Mouse (Mus musculus): ENCODE data around the gene Sytl3. TPM values are rescaled to one million over a fixed set of nuclear protein-coding genes. Genes with fewer than 3 reads are reported as not detected.
"Not testable (repeated sequence)": the region's sequence is repeated elsewhere in the genome, so short reads cannot be mapped to it uniquely, and the experiment has no call there.

Gene Sytl3
- polyA plus RNA-seq, 1 experiment from 2014 or later: not detected

GRCm38 (mm10) chr17:6689344-6689743 lies 30.5 kb downstream of the Sytl3 start:
- POLR2A ChIA-PET; CTCF ChIA-PET; DNase-seq (ENCODE audit: low read depth, low spot score); ATAC-seq; H3K27me3 ChIP-seq: not testable (repeated sequence)
- in situ Hi-C loops (cut with MboI; ENCODE audit: low pct_unique_long_range_greater_than_20kb): loop anchor here (25.0 kb wide), 1 partner anchor 602 kb away; the partner anchor contains the start of genes Gtf2h5 and Serac1

- in situ Hi-C loops (cut with MboI; ENCODE audit: low pct_unique_long_range_greater_than_20kb): loop anchor here (25.0 kb wide), 1 partner anchor 604 kb away; the partner anchor contains the start of genes Gtf2h5 and Serac1
- POLR2A ChIA-PET, ATAC-seq, H3K27me3 ChIP-seq: not testable (repeated sequence)
- CTCF ChIA-PET: interaction anchor here (1.5 kb wide), 1 partner anchor 78 kb away, joined by 3 read pairs; no protein-coding TSS in a partner anchor
- peak; percentile 9 for DNase-seq (ENCODE audit: low read depth, low spot score)
Measured at GRCm38 (mm10) chr17:6691596-6691995, 32.7 kb downstream of the Sytl3 start.

GRCm38 (mm10) chr17:6695712-6696111 lies 36.8 kb downstream of the Sytl3 start:
- H3K27me3 ChIP-seq; ATAC-seq; DNase-seq (ENCODE audit: low read depth, low spot score); CTCF ChIA-PET; POLR2A ChIA-PET: not testable (repeated sequence)
- in situ Hi-C loops (cut with MboI; ENCODE audit: low pct_unique_long_range_greater_than_20kb): loop anchor here (25.0 kb wide), 1 partner anchor 608 kb away; the partner anchor contains the start of genes Gtf2h5 and Serac1

- ATAC-seq; DNase-seq (ENCODE audit: low read depth, low spot score); CTCF ChIA-PET; H3K27me3 ChIP-seq; POLR2A ChIA-PET: not testable (repeated sequence)
- in situ Hi-C loops (cut with MboI; ENCODE audit: low pct_unique_long_range_greater_than_20kb): loop anchor here (25.0 kb wide), 1 partner anchor 609 kb away; the partner anchor contains the start of genes Gtf2h5 and Serac1
Measured at GRCm38 (mm10) chr17:6696521-6696920, 37.6 kb downstream of the Sytl3 start.

GRCm38 (mm10) chr17:6697224-6697775 lies 38.4 kb downstream of the Sytl3 start:
- peak; percentile 41 for TF ChIP-seq CTCF (IDR thresholded peaks at IDR 0.05)
- ATAC-seq: peak; percentile 68
- in situ Hi-C loops (cut with MboI; ENCODE audit: low pct_unique_long_range_greater_than_20kb): loop anchor here (25.0 kb wide), 1 partner anchor 610 kb away; the partner anchor contains the start of genes Gtf2h5 and Serac1
- DNase-seq (ENCODE audit: low read depth, low spot score); H3K27me3 ChIP-seq; CTCF ChIA-PET; POLR2A ChIA-PET: not testable (repeated sequence)

GRCm38 (mm10) chr17:6699502-6699901 lies 40.6 kb downstream of the Sytl3 start:
- POLR2A ChIA-PET, ATAC-seq: not testable (repeated sequence)

GRCm38 (mm10) chr17:6700077-6700476 lies 41.2 kb downstream of the Sytl3 start:
- DNase-seq (ENCODE audit: low read depth, low spot score); POLR2A ChIA-PET; H3K27me3 ChIP-seq; in situ Hi-C loops (cut with MboI; ENCODE audit: low pct_unique_long_range_greater_than_20kb); CTCF ChIA-PET; ATAC-seq: not testable (repeated sequence)

More at GRCm38 (mm10) chr17:6699502-6699901, 40.6 kb downstream of the Sytl3 start:
- H3K27me3 ChIP-seq; CTCF ChIA-PET; DNase-seq (ENCODE audit: low read depth, low spot score): not testable (repeated sequence)
- in situ Hi-C loops (cut with MboI; ENCODE audit: low pct_unique_long_range_greater_than_20kb): loop anchor here (25.0 kb wide), 1 partner anchor 612 kb away; the partner anchor contains the start of genes Gtf2h5 and Serac1

GRCm38 (mm10) chr17:6702625-6703221 lies 43.8 kb downstream of the Sytl3 start:
- POLR2A ChIA-PET; DNase-seq (ENCODE audit: low read depth, low spot score); in situ Hi-C loops (cut with MboI; ENCODE audit: low pct_unique_long_range_greater_than_20kb); H3K27me3 ChIP-seq; CTCF ChIA-PET; ATAC-seq: not testable (repeated sequence)

GRCm38 (mm10) chr17:6703381-6704270 lies 44.7 kb downstream of the Sytl3 start:
- H3K27me3 ChIP-seq; POLR2A ChIA-PET; CTCF ChIA-PET; in situ Hi-C loops (cut with MboI; ENCODE audit: low pct_unique_long_range_greater_than_20kb); ATAC-seq; DNase-seq (ENCODE audit: low read depth, low spot score): not testable (repeated sequence)

- CTCF ChIA-PET; in situ Hi-C loops (cut with MboI; ENCODE audit: low pct_unique_long_range_greater_than_20kb); ATAC-seq; DNase-seq (ENCODE audit: low read depth, low spot score); H3K27me3 ChIP-seq: not testable (repeated sequence)
- POLR2A ChIA-PET: interaction anchor here (0.6 kb wide), 1 partner anchor 70 kb away, joined by 3 read pairs; no protein-coding TSS in a partner anchor
Measured at GRCm38 (mm10) chr17:6706448-6706847, 47.6 kb downstream of the Sytl3 start.

- H3K27me3 ChIP-seq; ATAC-seq; in situ Hi-C loops (cut with MboI; ENCODE audit: low pct_unique_long_range_greater_than_20kb); CTCF ChIA-PET; POLR2A ChIA-PET; DNase-seq (ENCODE audit: low read depth, low spot score): not testable (repeated sequence)
Measured at GRCm38 (mm10) chr17:6707422-6707821, 48.5 kb downstream of the Sytl3 start.

- H3K27me3 ChIP-seq; in situ Hi-C loops (cut with MboI; ENCODE audit: low pct_unique_long_range_greater_than_20kb); POLR2A ChIA-PET; CTCF ChIA-PET; DNase-seq (ENCODE audit: low read depth, low spot score); ATAC-seq: not testable (repeated sequence)
Measured at GRCm38 (mm10) chr17:6708194-6708593, 49.3 kb downstream of the Sytl3 start.

- in situ Hi-C loops (cut with MboI; ENCODE audit: low pct_unique_long_range_greater_than_20kb); POLR2A ChIA-PET; H3K27me3 ChIP-seq; CTCF ChIA-PET; ATAC-seq; DNase-seq (ENCODE audit: low read depth, low spot score): not testable (repeated sequence)
Measured at GRCm38 (mm10) chr17:6713483-6713882, 54.6 kb downstream of the Sytl3 start.

GRCm38 (mm10) chr17:6713944-6714343 lies 55.1 kb downstream of the Sytl3 start:
- POLR2A ChIA-PET; H3K27me3 ChIP-seq; ATAC-seq; in situ Hi-C loops (cut with MboI; ENCODE audit: low pct_unique_long_range_greater_than_20kb); CTCF ChIA-PET; DNase-seq (ENCODE audit: low read depth, low spot score): not testable (repeated sequence)
